Mouse (Mus musculus): ENCODE data around the gene Ttll11.

The Ttll11 gene

DNA sequence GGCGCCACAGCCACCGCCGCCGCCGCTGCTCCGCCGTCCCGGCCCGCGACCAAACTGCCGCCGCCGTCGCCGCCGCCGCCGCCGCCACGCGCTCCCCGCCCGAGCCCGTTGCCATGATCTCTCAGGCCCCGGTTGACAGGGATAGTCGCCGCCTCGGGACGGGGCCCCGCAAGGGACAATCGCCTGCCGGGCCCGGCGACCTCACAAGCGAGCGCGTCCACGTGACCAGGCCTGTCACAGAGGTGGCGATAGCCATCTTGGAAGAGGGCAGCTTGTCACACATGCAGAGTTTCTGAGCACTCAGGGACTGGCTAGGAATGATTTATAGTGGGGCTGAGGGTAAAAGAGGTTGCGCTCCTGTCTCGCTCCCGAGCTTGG is at the start of gene Ttll11:
Gene Ttll11, minus strand, starts transcription at position 270 of the 378 bp plus-strand sequence.
- DNase-seq (ENCODE audit: low read depth, low spot score), result peak; percentile 79

DNA sequence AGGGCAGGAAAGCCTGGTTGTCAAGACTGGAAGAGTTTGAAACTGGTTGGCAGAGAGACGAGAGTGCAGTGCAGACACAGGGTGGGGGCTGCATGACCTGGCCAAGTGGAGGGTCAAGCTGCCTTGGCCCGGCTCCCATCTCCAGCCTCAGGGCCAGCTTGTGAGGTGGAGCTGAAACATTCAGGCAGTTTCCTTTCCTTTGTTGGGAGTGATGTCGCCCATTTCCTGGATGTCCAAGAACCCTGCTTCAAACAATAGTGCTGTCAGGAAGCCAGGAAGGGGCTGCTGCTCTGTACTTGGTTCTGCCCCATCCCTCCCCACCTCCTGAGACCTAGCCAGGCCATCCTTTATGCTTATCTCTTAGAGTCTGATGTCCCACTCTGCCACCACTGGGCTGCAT is 43.6 kb upstream of the Ttll11 start:
- no peak for DNase-seq (ENCODE audit: low read depth, low spot score)

DNA sequence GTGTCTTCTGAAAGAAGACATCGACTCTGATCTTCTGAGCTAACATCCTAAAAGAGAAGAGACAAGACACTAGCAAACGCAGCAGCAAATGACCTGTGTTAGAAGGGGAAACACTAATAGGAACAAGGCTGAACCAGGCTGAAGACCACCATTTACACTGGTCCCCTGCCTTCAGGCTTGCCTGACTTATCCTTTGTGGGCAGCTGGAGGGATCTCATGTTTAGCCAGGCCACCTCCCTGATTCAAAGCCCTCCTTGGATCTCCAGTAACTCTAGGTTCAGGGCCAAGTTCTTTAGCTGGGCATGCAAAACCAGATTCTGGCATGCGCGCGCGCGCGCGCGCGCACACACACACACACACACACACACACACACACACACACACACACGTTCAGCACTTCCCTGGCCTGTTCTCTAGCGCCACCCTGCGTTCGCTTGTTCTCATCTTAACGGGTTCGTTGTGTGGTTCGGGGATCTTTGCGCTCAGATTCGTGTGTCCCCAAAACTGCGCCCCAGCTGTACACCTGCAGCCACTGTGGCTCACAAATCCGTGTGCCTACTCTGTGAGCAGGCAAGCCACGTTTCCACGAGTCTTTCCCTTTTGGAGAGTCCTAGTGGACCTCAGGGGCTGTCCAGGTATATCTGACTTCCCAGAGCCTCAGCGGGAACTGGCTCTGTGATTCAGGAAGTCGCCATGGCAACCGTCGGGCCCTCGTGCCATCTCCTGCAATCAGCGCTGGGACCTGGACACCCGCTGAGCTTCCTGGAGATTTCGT is 41.9 kb upstream of the Ttll11 start:
- peak; percentile 77 for DNase-seq (ENCODE audit: low read depth, low spot score)

DNA sequence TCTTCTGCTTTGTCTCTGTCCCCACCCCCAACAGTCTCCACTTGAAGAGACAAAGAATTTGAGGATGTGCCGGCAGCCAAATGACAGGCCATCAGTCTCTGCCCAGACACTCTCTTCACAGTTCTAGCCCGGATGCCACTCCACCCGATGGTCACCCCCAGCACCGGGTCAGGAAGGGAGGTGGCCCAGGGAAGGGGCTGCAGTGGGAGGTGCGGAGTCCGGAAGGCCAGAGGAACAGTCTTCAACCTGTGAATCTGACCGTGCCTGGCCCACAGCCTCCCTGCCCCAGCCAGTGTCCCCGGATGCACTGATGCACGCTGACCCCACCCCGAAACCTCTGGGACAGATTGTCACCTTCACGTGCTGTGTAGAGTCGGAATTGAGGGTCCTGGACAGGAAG is 33.3 kb upstream of the Ttll11 start:
- no peak for DNase-seq (ENCODE audit: low read depth, low spot score)

DNA sequence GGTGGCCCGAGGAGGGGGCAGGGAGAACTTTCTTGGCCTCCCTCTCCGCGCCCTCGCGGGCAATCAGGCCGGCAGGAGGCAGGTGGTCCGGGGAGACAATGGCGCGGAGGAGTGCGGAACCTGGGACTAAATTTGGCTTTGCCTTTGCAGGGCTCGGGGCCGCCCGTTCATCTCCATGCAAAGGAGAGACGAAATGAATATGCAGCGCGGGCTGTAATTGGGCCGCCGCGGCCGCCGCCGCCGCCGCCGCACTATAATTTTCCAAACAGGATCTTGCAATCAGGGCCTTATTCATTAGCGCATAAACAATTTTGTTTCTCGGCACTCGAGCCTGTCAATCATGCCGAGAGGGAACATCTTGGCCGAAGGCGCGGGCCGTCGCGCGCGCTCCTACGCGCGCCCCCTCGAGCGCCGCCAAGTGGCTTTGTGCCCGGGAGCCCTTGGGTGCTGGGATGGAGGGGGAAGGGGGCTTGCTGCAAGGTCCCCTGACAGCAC is 31.7 kb upstream of the Ttll11 start:
- no peak for DNase-seq (ENCODE audit: low read depth, low spot score)

DNA sequence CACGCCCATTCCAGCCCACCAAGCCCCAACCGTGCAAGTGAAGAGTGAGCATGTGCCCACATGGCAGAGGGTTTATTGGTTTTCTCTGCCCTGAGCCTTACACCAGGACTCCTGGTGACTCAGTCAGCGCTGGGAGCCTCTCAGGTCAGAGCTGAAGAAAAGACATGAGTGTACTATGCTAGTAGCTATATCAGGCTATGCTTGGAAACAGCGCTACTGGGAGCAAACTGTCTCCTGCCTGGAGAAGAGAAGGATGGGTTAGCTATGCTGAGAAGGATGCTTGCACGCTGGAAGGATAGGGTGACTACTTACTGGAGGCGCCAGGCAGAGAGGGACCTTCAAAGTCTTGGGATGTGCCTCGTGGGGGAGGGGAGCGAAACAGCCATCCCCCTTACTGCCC is 30.9 kb upstream of the Ttll11 start:
- no peak for DNase-seq (ENCODE audit: low read depth, low spot score)

DNA sequence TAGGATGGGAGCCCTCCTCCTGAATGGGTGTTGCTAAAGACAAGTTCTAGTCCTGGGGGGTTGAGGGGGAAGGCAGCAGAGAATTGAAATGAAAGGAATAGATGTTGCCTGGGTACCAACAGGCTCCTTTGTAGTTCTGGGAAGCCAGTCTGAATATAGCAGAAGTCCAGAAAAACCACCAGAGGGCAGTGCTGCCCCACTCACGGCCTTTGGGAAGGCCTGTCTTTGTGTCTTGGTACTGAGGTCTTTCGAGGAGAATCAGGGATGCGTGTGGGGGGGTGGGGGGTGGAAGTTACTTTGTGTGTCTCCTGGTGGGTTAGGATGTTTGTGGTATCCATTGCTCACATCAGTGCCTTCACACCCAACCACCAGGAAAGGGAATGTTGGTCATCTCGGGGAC is 29.7 kb upstream of the Ttll11 start:
- peak; percentile 74 for DNase-seq (ENCODE audit: low read depth, low spot score)

DNA sequence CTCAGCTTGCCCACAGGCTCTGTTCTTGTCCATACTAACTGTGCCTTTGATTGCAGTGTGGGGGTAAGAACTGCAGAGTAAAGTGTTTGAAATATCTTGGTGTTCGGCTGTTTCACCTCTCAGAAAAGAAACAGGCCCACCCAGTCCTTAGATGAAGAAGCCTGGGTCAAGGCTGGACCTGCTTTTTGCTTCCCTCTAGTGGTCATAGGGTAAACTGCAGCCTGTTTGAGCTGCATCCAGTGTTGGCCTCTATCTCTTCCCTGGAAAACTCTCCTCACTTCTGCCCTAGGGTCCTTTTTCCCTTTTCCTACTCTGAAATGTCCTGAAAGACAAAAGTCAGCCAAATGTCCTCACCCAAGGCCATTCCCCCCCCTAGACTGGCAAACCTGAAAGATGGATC is 28.4 kb upstream of the Ttll11 start:
- peak; percentile 45 for DNase-seq (ENCODE audit: low read depth, low spot score)

DNA sequence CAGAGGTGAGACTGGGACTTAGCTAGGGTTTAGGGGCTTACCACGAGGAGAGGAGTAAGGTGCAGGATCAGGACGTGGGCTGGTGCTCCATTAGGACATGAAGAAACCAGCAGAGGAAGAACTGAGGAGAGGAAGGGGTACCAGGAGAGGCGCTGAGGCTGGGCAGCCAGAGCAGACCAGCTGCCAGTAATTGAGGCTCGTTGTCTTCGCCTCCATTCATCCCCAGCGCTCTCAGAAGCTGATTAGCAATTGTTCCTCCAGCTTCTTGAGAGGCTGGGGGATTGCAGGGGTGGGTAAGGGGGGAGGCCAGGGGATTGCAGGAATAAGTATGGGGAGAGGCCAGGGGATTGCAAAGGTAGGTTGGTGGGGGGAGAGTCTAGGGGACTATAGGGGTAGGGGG is 22.5 kb upstream of the Ttll11 start:
- no peak for DNase-seq (ENCODE audit: low read depth, low spot score)

DNA sequence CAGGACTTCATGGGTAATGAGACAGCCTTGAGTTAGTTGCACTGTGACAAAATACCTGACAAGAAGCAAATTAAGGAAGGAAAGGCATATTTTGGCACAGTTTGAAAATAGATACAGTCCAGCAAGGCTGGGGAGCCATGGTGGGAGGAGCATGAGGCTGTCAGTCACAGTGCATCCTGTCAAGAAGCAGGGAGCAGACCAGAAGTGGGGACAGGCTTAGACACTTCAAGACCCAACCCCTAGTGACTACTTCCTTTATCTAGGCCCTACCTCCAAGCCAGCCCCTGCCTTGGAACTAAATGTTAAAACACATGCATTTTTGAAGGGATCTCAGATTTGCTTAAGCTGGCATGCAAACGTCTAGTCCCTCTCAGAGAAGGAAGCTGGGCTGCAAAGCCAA is 20.7 kb upstream of the Ttll11 start:
- no peak for DNase-seq (ENCODE audit: low read depth, low spot score)

DNA sequence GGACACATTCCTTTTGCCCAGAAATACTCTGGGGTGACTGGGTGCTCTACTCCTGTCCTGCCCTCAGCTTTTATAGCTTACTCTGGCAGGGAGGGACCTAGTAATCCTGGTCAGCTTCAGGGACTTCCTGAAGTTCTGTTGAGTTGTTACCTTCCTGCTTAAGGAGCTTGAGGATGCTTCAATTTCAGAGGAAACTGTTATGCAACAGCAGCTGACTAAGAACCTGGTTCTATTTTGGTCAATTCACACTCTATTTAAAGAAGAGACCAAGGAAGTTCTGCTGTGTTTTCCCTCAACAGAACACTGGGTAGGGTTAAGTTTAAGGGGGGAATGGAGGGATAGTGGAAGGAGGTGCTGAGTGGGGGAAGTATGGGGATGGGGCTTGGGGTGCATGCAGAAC is 19.5 kb upstream of the Ttll11 start:
- no peak for DNase-seq (ENCODE audit: low read depth, low spot score)

DNA sequence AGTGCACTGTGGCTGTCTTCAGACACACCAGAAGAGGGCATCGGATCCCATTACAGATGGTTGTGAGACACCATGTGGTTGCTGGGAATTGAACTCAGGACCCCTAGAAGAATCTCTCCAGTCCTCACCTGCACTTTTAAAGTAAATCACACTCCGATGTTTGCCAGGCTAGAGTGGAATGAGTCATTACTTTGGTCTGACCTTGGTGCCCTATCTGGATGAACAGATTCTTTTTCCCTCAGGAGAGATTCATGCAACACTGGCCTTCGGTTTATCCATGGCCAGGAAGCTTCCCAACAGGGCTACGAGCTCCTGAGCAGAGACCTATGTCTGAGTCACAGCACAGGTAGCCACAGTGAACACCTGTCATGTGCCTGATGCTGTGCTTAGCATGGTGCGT is 18.7 kb upstream of the Ttll11 start:
- DNase-seq (ENCODE audit: low read depth, low spot score), result no peak

DNA sequence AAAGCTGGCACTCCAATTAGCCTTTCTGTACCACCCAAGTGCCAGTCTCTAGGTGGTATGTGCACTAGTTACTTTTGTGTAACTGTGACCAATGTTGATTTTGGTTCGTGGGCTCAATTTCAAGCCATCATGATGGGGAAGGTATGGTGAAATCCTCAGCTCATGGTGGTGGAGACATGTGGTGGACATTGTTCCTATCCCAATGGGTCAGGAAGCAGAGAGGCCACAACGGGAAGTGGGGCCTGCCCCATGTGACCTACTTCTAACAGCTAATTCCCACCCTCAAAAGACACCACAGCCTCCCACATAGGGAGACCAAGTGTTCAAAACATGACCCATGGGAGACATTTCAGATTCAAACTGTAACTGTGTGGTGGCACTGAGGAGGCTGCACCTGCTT is 17.0 kb upstream of the Ttll11 start:
- no peak for DNase-seq (ENCODE audit: low read depth, low spot score)

DNA sequence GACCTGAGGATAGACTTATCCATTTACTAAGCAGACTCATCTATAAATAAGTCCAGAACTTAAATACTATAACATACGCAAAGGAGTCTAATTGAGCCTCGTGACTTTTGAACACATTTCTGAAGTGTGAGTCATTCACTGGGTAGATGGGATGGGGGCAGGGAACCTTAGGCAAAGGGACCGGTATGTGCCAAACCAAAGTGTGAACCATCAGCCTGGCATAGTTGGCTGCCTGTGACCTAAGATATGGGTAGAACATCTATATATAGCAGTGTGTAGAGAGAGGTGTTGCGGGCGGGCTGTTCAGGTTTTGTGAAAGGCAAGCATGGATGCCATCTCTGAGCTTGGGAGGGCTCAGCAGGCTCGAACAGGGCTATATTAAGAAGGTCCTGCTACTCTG is 14.6 kb upstream of the Ttll11 start:
- DNase-seq (ENCODE audit: low read depth, low spot score), result no peak

DNA sequence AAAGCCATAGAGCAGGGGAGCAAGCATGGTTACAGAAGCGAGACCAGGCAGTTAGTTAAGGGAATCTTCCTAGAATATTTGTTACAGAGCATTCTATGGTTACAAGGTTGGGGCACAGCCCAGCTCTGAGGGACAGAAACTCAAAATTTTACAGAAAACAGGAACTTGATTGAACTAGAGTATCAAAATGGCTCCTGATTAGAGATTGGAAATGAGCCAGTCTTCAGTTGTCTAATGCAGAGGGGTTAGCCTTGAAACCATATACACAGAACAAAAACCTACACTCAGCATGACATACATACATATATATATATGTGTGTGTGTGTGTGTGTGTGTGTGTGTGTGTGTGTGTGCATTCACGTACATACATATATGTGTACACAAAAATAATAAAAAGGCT is 13.8 kb upstream of the Ttll11 start:
- no peak for DNase-seq (ENCODE audit: low read depth, low spot score)

DNA sequence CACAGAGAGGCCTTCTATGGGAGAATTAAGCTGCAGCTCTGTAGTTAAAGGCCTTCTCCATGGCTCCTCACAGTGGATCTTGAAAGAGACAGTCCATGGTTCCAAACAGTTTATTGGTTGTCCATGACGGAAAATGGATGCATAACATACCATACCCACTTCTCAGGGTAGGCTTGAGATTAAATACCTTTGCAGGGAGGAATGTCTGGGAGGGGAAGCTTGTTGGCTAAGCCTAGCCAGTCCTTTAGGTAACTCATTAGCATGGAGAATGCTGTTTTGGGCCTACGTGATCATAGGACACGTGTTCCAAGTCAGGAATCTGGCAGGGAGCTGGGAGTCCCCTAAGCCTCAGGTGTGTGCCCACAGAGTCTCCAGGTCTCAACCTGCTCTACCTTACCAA is 12.5 kb upstream of the Ttll11 start:
- DNase-seq (ENCODE audit: low read depth, low spot score), result no peak

DNA sequence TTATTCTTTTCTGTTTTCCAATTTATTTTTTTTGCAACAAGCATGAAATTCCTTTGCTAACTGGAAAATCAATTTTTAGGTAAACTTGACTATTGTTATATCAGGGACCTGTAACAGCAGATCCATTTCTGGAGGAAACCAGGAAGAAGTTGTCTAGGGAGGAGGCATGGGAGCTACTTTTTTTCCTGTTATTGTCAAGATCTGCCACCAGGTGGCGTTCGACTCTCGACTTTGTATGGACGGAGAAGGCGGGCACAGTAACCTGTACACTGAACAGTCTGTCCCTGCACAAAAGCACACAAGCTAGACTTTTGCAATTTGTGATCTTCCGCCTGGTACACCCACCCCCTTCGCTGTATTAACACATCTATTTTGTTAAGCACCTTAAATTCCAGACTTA is 4.2 kb upstream of the Ttll11 start:
- peak; percentile 62 for DNase-seq (ENCODE audit: low read depth, low spot score)

DNA sequence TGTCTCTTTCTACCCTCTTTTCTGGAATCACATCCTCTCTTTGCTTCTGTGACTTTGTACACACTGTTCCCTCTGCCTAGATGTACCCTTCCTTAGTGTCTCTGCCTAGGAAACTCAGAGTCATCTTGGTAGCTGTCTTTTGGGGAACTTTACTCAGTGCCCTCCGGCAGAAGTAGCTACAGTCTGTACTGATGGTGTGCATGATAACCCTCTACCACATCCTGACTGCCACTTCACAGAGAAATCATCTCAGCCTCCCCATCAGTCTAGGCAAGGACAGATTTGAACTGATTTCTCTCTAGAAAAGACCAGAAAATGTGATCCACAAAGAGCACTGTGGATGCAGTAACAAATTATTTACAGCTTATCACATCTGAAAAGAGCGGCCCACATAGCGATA is 2.2 kb upstream of the Ttll11 start:
- DNase-seq (ENCODE audit: low read depth, low spot score), result no peak

DNA sequence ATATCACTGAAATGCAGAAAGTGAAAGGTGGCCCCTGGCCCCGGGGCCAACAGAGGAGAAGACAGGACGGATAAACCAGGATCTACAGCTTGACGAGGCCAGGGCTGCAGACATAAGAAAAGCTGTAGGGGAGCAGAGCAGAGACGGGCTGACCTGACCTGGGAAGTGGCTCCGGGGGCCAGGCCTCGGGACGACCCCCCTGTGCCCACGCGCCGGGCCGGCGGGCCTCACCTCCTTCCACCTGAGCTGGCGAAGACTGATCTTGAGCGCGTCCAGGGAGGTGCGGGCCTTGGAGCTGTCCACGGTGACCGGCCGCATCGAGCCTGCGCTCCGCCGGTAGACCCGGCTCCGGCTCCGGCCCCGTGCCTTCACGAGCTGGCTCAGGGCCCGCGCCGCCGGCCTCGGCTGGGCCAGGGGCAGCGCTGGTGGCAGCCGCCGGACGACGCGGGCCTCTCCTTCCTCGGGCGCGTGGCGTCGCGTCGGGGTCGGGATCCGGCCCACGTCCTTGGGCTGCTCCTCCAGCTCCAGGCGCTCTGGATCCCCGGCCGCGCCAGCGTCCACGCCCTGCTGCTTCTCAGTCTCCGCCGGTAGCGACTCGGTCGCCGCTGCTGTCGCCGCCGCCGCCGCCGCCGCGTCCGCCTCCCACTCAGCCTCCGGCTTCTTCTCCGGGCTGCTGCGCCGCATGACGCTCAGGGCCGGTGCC is 621 bp downstream of the Ttll11 start:
- DNase-seq (ENCODE audit: low read depth, low spot score), result peak; percentile 14

DNA sequence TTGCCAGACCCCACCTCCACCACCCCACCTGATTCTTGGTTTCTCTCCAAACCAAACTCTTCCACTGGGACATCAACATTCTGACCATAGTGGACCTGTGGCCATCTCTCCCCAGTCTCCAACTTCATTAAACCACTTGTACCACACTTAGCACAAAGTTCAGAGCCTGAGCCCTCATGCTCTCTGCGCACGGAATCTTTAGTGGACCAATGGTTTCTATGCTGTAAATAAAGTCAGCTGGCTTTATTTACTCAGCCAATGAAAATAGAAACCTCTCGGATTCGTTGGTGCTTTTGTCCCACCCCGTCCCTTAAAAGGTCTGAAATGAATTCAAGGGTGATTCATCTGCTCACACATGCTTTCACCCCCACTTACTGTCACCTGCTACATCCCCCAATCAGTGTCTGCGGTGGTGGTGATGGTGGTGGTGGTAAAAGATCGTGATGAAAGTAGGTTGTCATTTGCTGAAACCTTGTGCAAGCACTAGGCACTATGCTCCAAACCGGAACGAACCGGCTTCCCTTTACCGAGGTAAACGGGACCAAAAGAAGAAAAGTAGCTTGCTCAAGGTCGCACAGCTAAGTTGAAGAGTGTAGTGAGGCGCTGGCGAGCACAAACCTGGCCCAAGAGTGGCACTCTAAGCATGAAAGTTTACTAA is 1.3 kb downstream of the Ttll11 start:
- DNase-seq (ENCODE audit: low read depth, low spot score), result no peak

DNA sequence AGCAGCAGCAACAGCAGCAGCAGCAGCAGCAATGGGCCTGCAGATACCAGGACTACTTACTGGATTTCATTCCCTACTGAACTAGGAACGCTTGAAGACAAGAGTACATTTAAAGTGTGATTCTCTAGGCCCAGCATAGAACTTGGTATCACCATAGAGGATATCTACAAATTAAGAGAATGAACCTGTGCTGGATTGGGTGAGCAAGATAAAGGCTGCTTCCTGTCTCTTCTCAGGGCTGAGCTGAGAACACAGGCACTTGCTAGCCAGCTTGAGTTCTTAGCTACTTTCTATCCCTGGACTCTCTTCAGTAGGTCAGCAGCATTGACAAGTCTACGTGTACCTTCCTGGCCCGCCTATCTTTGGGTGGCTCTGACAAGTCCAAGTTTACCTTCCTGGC is 2.0 kb downstream of the Ttll11 start:
- no peak for DNase-seq (ENCODE audit: low read depth, low spot score)

DNA sequence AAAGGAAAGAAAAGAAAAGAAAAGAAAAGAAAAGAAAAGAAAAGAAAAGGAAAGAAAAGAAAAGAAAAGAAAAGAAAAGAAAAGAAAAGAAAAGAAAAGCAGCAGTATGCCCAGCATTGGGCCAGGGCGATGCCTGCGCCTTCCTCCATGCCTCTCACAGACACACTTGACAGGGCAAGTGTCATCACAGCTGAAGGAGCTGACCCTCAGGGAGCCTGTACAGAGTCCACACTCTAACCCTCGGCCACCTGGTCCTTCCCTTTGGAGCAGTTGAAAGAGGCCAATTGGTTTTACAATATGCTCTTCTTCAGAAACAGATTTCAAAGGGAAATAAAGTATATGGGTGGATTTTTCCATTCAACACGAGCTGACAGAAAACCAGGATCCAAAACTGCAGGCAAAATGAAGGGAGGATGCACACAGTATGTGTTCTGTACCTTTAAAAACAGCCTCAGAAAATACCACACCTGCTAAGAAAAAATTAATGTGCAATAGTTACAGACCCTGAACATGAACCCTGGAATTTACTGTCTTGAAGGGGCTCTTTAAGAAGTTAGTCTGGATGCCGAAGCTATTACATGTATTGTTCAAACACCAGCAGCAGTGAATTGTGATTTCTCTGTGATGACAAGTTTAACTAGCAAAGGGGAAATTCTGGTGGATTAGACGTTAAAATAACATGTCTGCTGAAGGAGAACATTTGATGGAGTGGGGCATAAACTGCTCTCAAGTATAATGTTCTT is 7.3 kb downstream of the Ttll11 start:
- no peak for DNase-seq (ENCODE audit: low read depth, low spot score)

Data from embryo, embryonic 11.5 days (tissue).